Mouse (Mus musculus): ENCODE measurements around the gene Tial1.

DNA sequence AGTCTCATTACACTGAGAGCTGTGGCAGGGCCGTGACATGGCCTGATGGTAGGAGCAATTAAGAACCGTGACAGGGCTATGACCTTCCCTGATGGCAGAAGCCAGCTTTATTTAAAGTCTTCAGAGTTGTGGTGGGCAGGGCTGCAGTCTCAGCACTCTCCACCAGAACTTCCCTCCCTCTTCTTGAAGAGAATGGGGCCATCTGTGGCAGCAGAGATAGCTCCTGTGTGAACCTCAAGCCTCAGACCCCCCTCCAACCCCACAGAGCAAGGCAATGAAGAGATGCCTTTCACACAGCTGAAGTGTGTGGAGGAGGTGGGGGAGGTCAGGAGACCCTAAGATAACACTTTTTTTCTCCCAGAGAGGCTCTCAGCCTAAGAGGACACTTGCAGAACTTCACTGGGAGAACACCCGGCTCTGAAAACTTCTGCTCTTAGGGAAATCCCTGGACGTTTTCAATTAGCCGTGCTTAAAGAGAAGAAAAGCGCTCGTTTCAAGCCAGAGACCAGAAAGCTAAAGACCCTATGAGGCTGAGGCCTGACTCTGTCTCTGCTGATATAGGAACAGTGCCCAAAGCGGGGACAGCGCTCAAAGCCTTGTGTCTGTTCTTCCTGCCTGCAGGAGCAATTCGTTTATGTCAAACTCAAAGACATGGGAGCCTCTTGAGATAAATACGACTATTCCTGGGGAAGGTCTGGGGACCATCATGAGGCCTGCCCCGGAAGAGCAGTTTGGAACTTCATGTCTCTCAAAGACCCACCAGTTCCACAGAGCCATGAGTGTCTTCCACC lies 70.1 kb downstream of the Tial1 start:
- TF ChIP-seq POLR2A (IDR thresholded peaks at IDR 0.05; ENCODE audit: borderline replicate concordance, insufficient read depth, low read length) (no peak), CTCF (IDR thresholded peaks at IDR 0.05; ENCODE audit: borderline replicate concordance, insufficient read depth, low read depth, low read length) (no peak)

Measured in cerebellum, adult 2 months (tissue).